Mouse (Mus musculus) forelimb bud, embryonic 11.5 days (tissue): Measurements from ENCODE around the gene Tbc1d14.

Experiments used
- DNase-seq: peaks from one replicate; pipeline ENCODE4 v3.0.0-alpha.2; 2012; ENCODE audit warnings: low read depth, low spot score

Gene Tbc1d14

GRCm38 (mm10) chr5:36464709-36465661 is 128.1 kb downstream of the Tbc1d14 start, which contains the start of gene Grpel1:
Grpel1 (plus strand) TSS chr5:36464998.
- peak; percentile 99 for DNase-seq

GRCm38 (mm10) chr5:36463391-36463790 is 129.7 kb downstream of the Tbc1d14 start:
- no peak for DNase-seq

- DNase-seq: peak; percentile 64
These were observed 130.3 kb downstream of the Tbc1d14 start for GRCm38 (mm10) chr5:36462810-36463209.

- DNase-seq: no peak
These were observed 131.8 kb downstream of the Tbc1d14 start for GRCm38 (mm10) chr5:36461231-36461630.

GRCm38 (mm10) chr5:36460712-36461111 is 132.4 kb downstream of the Tbc1d14 start:
- DNase-seq: no peak

- peak; percentile 30 for DNase-seq
These were observed 134.2 kb downstream of the Tbc1d14 start for GRCm38 (mm10) chr5:36458926-36459325.

GRCm38 (mm10) chr5:36457706-36458105 is 135.4 kb downstream of the Tbc1d14 start:
- DNase-seq: no peak

GRCm38 (mm10) chr5:36452821-36453220 is 140.3 kb downstream of the Tbc1d14 start:
- no peak for DNase-seq

GRCm38 (mm10) chr5:36451872-36452389 is 141.1 kb downstream of the Tbc1d14 start:
- no peak for DNase-seq

GRCm38 (mm10) chr5:36451119-36451518 is 142.0 kb downstream of the Tbc1d14 start:
- DNase-seq: no peak

GRCm38 (mm10) chr5:36449710-36450358 is 143.2 kb downstream of the Tbc1d14 start:
- DNase-seq: no peak

- DNase-seq: no peak
These were observed 145.2 kb downstream of the Tbc1d14 start for GRCm38 (mm10) chr5:36447872-36448271.

GRCm38 (mm10) chr5:36446166-36446890 is 146.7 kb downstream of the Tbc1d14 start:
- no peak for DNase-seq

GRCm38 (mm10) chr5:36445028-36445427 is 148.0 kb downstream of the Tbc1d14 start:
- DNase-seq: peak; percentile 19

- DNase-seq: no peak
These were observed 148.5 kb downstream of the Tbc1d14 start for GRCm38 (mm10) chr5:36444611-36445010.

- no peak for DNase-seq
These were observed 152.3 kb downstream of the Tbc1d14 start for GRCm38 (mm10) chr5:36440741-36441140.
